Mouse (Mus musculus) MEL (cell line): ENCODE measurements at regions not wholly inside any gene's neighbourhood (a gene's known extent, or its start where the extent isn't known, plus 50 kb on each side); places are given as distances from the start of the nearest gene placed in this dataset.
"Not testable (repeated sequence)": the region's sequence is repeated elsewhere in the genome, so short reads cannot be mapped to it uniquely, and the experiment has no call there.

Experiments
- DNase-seq: peaks from one replicate; pipeline ENCODE4 v3.0.0; 2011; ENCODE audit warnings: low read depth, low spot score
- H3K27ac ChIP-seq: 2 replicates; pipeline ENCODE4 v1.5.1; 2012; ENCODE audit warnings: low read depth, mild to moderate bottlenecking, control low read depth, low read length, moderate library complexity; ENCODE audit not compliant: control insufficient read depth
- H3K27me3 ChIP-seq, 2 experiments: fragments of 150-350 bp in 1 of 2; sonication (generic) in 1 of 2; 2 replicates each; pipeline ENCODE4 v1.6.1; 2012; ENCODE audit warnings: low read length in 2 of 2, mild to moderate bottlenecking in 2 of 2, improper control_type of control experiment in 1 of 2, moderate library complexity in 1 of 2; ENCODE audit not compliant: insufficient read depth in 2 of 2, control insufficient read depth in 1 of 2
- H3K36me3 ChIP-seq, 2 experiments: 2 replicates each; pipeline ENCODE4 v1.6.1; 2012 to 2014; ENCODE audit warnings: low read length in 2 of 2, improper control_type of control experiment in 1 of 2, inconsistent platforms in 1 of 2, mild to moderate bottlenecking in 1 of 2; ENCODE audit not compliant: insufficient read depth in 2 of 2, control insufficient read depth in 1 of 2
- H3K4me1 ChIP-seq, 2 experiments: fragments of 150-350 bp in 1 of 2; sonication (generic) in 1 of 2; 2 replicates each; pipeline ENCODE4 v1.6.1; 2012; ENCODE audit warnings: low read length in 2 of 2, improper control_type of control experiment in 1 of 2, mild to moderate bottlenecking in 1 of 2; ENCODE audit not compliant: insufficient read depth in 2 of 2, control insufficient read depth in 1 of 2
- H3K4me3 ChIP-seq, 2 experiments: fragments of 150-350 bp in 1 of 2; sonication (generic) in 1 of 2; 2 replicates each; pipeline ENCODE4 v1.5.1; 2012; ENCODE audit warnings: low read depth in 2 of 2, low read length in 2 of 2, mild to moderate bottlenecking in 2 of 2, moderate library complexity in 2 of 2, control low read depth in 1 of 2, improper control_type of control experiment in 1 of 2; ENCODE audit not compliant: control insufficient read depth in 1 of 2, insufficient read depth in 1 of 2
- H3K79me2 ChIP-seq: 2 replicates; pipeline ENCODE4 v1.6.1; 2012; ENCODE audit warnings: mild to moderate bottlenecking, low read length, moderate library complexity; ENCODE audit not compliant: control insufficient read depth, poor library complexity, insufficient read depth
- H3K9ac ChIP-seq: 2 replicates; pipeline ENCODE4 v1.6.1; 2012; ENCODE audit warnings: low read depth, mild to moderate bottlenecking, control low read depth, low read length, moderate library complexity; ENCODE audit not compliant: control insufficient read depth, poor library complexity, severe bottlenecking
- H3K9me3 ChIP-seq: fragments of 150-350 bp; sonication (generic); replicated peaks from 2 replicates; pipeline ENCODE4 v1.6.1; 2012; ENCODE audit warnings: mild to moderate bottlenecking, low read length, improper control_type of control experiment, moderate library complexity; ENCODE audit not compliant: insufficient read depth
- BHLHE40 ChIP-seq: IDR thresholded peaks from 2 replicates; pipeline ENCODE4 v1.6.1; 2012; ENCODE audit warnings: low read depth, mild to moderate bottlenecking, inconsistent platforms, low read length, improper control_type of control experiment, borderline replicate concordance
- CHD1 ChIP-seq: IDR thresholded peaks from 2 replicates; pipeline ENCODE4 v1.6.1; 2012; ENCODE audit warnings: low read depth, mild to moderate bottlenecking, inconsistent platforms, low read length, improper control_type of control experiment
- CHD2 ChIP-seq: IDR thresholded peaks from 2 replicates; pipeline ENCODE4 v1.6.1; 2011; ENCODE audit warnings: low read length, improper control_type of control experiment
- E2F4 ChIP-seq: IDR thresholded peaks from 2 replicates; pipeline ENCODE4 v1.6.1; 2011; ENCODE audit warnings: low read depth, low read length, improper control_type of control experiment, borderline replicate concordance
- ETS1 ChIP-seq: IDR thresholded peaks from 2 replicates; pipeline ENCODE4 v1.6.1; 2012; ENCODE audit warnings: low read depth, mild to moderate bottlenecking, inconsistent platforms, low read length, improper control_type of control experiment, moderate library complexity
- GABPA ChIP-seq: IDR thresholded peaks from 2 replicates; pipeline ENCODE4 v1.6.1; 2012; ENCODE audit warnings: low read depth, mild to moderate bottlenecking, inconsistent platforms, low read length, improper control_type of control experiment, moderate library complexity
- HCFC1 ChIP-seq: IDR thresholded peaks from 2 replicates; pipeline ENCODE4 v1.6.1; 2012; ENCODE audit warnings: low read depth, mild to moderate bottlenecking, inconsistent platforms, low read length, improper control_type of control experiment, moderate library complexity
- JUND ChIP-seq: IDR thresholded peaks from 2 replicates; pipeline ENCODE4 v1.6.1; 2011; ENCODE audit warnings: low read depth, mild to moderate bottlenecking, improper control_type of control experiment, low read length
- MAFK ChIP-seq: IDR thresholded peaks from 2 replicates; pipeline ENCODE4 v1.6.1; 2011; ENCODE audit warnings: low read depth, mild to moderate bottlenecking, low read length, improper control_type of control experiment, borderline replicate concordance
- MAX ChIP-seq: IDR thresholded peaks from 2 replicates; pipeline ENCODE4 v1.6.1; 2011; ENCODE audit warnings: low read length, improper control_type of control experiment
- MAZ ChIP-seq: IDR thresholded peaks from 2 replicates; pipeline ENCODE4 v1.6.1; 2012; ENCODE audit warnings: low read depth, mild to moderate bottlenecking, inconsistent platforms, low read length, improper control_type of control experiment
- NELFE ChIP-seq: IDR thresholded peaks from 2 replicates; pipeline ENCODE4 v1.6.1; 2011; ENCODE audit warnings: low read depth, low read length, improper control_type of control experiment
- NRF1 ChIP-seq: IDR thresholded peaks from 2 replicates; pipeline ENCODE4 v1.6.1; 2014; ENCODE audit warnings: low read depth, mild to moderate bottlenecking, inconsistent platforms, low read length, improper control_type of control experiment, moderate library complexity; ENCODE audit not compliant: poor library complexity, insufficient read depth, severe bottlenecking
- POLR2A ChIP-seq, 2 experiments: IDR thresholded peaks; 2 replicates each; pipeline ENCODE4 v1.6.1; 2011 to 2012; ENCODE audit warnings: low read length in 2 of 2, mild to moderate bottlenecking in 2 of 2, control low read depth in 1 of 2, improper control_type of control experiment in 1 of 2, low read depth in 1 of 2, moderate library complexity in 1 of 2; ENCODE audit not compliant: control insufficient read depth in 1 of 2, insufficient read depth in 1 of 2, poor library complexity in 1 of 2
- POLR2AphosphoS5 ChIP-seq: IDR thresholded peaks from 2 replicates; pipeline ENCODE4 v1.6.1; 2012; ENCODE audit warnings: low read depth, borderline replicate concordance, mild to moderate bottlenecking, inconsistent platforms, low read length, moderate library complexity, mixed read lengths
- SMC3 ChIP-seq: IDR thresholded peaks from 2 replicates; pipeline ENCODE4 v1.6.1; 2011; ENCODE audit warnings: low read depth, low read length, improper control_type of control experiment
- TAL1 ChIP-seq: IDR thresholded peaks from 2 replicates; pipeline ENCODE4 v1.6.1; 2012; ENCODE audit warnings: mild to moderate bottlenecking, inconsistent platforms, low read length, moderate library complexity, mixed read lengths
- TBP ChIP-seq: IDR thresholded peaks from 2 replicates; pipeline ENCODE4 v1.8.0; 2011; ENCODE audit warnings: low read depth, low read length, improper control_type of control experiment
- TCF12 ChIP-seq: IDR thresholded peaks from 2 replicates; pipeline ENCODE4 v1.6.1; 2014; ENCODE audit warnings: low read depth, mild to moderate bottlenecking, inconsistent platforms, low read length, improper control_type of control experiment, moderate library complexity
- USF1 ChIP-seq: IDR thresholded peaks from 2 replicates; pipeline ENCODE4 v1.6.1; 2014; ENCODE audit warnings: low read depth, mild to moderate bottlenecking, inconsistent platforms, low read length, improper control_type of control experiment, moderate library complexity
- USF2 ChIP-seq, 2 experiments: IDR thresholded peaks; 2 replicates each; pipeline ENCODE4 v1.6.1; 2011 to 2012; ENCODE audit warnings: improper control_type of control experiment in 2 of 2, low read length in 2 of 2, borderline replicate concordance in 1 of 2, inconsistent platforms in 1 of 2, low read depth in 1 of 2, mild to moderate bottlenecking in 1 of 2; ENCODE audit not compliant: insufficient read depth in 1 of 2
- ZC3H11A ChIP-seq: IDR thresholded peaks from 2 replicates; pipeline ENCODE4 v1.6.1; 2012; ENCODE audit warnings: low read depth, mild to moderate bottlenecking, inconsistent platforms, low read length, improper control_type of control experiment
- ZKSCAN1 ChIP-seq: IDR thresholded peaks from 2 replicates; pipeline ENCODE4 v1.6.1; 2012; ENCODE audit warnings: low read depth, mild to moderate bottlenecking, inconsistent platforms, low read length, improper control_type of control experiment, moderate library complexity
- ZMIZ1 ChIP-seq: IDR thresholded peaks from 2 replicates; pipeline ENCODE4 v1.6.1; 2012; ENCODE audit warnings: low read depth, mild to moderate bottlenecking, inconsistent platforms, low read length, improper control_type of control experiment, moderate library complexity

DNA sequence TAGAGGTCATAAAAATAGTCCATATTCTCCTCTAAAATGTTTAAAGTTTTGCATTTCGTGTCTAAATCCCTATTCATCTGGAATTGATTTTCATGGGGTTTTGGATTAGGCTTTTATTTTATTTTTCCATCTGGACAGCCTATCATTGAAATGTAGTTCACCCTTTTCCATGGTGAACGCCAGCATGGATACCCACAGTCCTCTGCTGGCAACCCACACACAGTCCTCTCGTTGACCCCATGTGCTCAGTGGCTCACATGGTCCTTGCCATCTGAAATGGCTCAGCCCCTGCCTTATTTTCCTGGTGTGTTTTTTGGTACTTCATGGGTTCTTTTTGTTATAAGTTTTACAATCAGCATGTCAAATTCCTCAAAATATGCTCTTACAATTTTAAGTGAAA is 397.2 kb downstream of the Ptpru start:
- Histone ChIP-seq H3K27me3 (no peaks in the 10 kb centered on the region; a peak in 1 of 4 replicates), H3K4me3 (no peak overlapping the region)
- TF ChIP-seq MAFK (no peak), JUND (no peak), NELFE (no peak), GABPA (no peak), MAX (no peak), CHD2 (no peak), USF1 (no peak), ZC3H11A (no peak)
- TF ChIP-seq, all 39 proteins: peak for 0
- Histone ChIP-seq H3K9me3 (no peaks in the 10 kb centered on the region), H3K36me3 (no peaks in the 10 kb centered on the region), H3K9ac (no peak overlapping the region), H3K79me2 (no peaks in the 10 kb centered on the region), H3K4me1 (no peaks in the 10 kb centered on the region), H3K27ac (no peak overlapping the region)
- no peak for DNase-seq

DNA sequence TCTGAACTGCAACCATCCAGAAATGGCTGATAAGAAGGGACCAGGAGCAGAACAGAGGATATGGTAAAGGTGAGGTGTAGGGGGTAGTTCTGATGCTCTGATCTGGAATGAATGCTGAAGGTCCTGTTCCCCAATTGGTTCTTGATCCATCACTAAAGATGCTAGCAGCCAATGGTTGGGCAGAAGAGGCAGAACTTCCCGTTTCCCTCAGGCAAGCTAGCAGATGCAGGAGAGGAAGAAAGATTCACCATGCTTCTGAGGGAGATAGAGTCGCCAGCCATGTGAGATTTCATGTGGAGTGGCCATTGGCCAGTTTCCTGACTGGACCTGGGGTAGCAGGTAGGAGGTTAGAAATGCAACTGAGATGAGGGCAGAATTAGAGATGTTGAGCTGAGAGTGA is 394.6 kb downstream of the Ptpru start:
- no peaks in the 10 kb centered on the region; a peak in 1 of 4 replicates for H3K27me3 ChIP-seq
- no peaks in the 10 kb centered on the region for H3K36me3 ChIP-seq
- H3K79me2 ChIP-seq, result no peaks in the 10 kb centered on the region
- H3K4me1 ChIP-seq, result no peaks in the 10 kb centered on the region
- no peak overlapping the region for H3K4me3 ChIP-seq
- no peaks in the 10 kb centered on the region for H3K9me3 ChIP-seq
- no peak for DNase-seq
- H3K9ac ChIP-seq, result no peak overlapping the region
- H3K27ac ChIP-seq, result no peak overlapping the region
- TF ChIP-seq JUND, result no peak
- no peak for TF ChIP-seq USF2 (IDR thresholded peaks at IDR 0.05; ENCODE audit: borderline replicate concordance in 1 of 2, insufficient read depth in 1 of 2, low read depth in 1 of 2, low read length in 2 of 2)
- no peak for TF ChIP-seq ETS1
- TF ChIP-seq TBP, result no peak
- no peak for TF ChIP-seq ZKSCAN1
- no peak for TF ChIP-seq NRF1
- TF ChIP-seq MAZ, result no peak
- TF ChIP-seq ZMIZ1, result no peak
- TF ChIP-seq TCF12, result no peak
- TF ChIP-seq POLR2A (IDR thresholded peaks at IDR 0.05; ENCODE audit: control insufficient read depth in 1 of 2, insufficient read depth in 1 of 2, low read depth in 1 of 2, low read length in 2 of 2, poor library complexity in 1 of 2), result no peak
- TF ChIP-seq TAL1, result no peak
- no peak for TF ChIP-seq NELFE
- no peak for TF ChIP-seq HCFC1
- no peak for TF ChIP-seq ZC3H11A
- TF ChIP-seq POLR2AphosphoS5, result no peak
- TF ChIP-seq E2F4, result no peak
- no peak for TF ChIP-seq BHLHE40
- no peak for TF ChIP-seq CHD1
- no peak for TF ChIP-seq SMC3

DNA sequence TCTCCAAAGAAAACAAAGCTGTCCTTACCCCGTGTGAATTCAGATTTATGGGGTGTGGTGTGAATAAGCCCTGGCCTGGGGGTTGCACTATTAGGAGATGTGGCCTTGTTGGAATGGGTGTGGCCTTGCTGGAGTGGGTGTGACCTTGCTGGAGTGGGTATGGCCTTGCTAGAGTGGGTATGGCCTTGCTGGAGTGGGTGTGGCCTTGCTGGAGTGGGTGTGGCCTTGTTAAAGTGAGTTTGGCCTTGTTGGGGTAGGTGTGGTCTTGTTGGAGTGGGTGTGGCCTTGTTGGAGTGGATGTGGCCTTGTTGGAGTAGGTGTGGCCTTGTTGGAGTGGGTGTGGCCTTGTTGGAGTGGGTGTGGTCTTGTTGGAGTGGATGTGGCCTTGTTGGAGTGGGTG is 387.8 kb downstream of the Ptpru start:
- H3K4me3 ChIP-seq, H3K79me2 ChIP-seq, H3K4me1 ChIP-seq, H3K9me3 ChIP-seq, DNase-seq, H3K9ac ChIP-seq, H3K36me3 ChIP-seq, H3K27ac ChIP-seq, H3K27me3 ChIP-seq: not testable (repeated sequence)
